Mouse (Mus musculus): ENCODE measurements around the gene Gm14443. TPM values are rescaled to one million over a fixed set of nuclear protein-coding genes. Genes with fewer than 3 reads are reported as not detected.
"Not testable (repeated sequence)": the region's sequence is repeated elsewhere in the genome, so short reads cannot be mapped to it uniquely, and the experiment has no call there.

Gene Gm14443
- polyA plus RNA-seq (2014; fragmentation: Nextera tagmentation; extraction: Ambion mirVana), result 0.66 and 0.81 TPM in 2 replicates

DNA sequence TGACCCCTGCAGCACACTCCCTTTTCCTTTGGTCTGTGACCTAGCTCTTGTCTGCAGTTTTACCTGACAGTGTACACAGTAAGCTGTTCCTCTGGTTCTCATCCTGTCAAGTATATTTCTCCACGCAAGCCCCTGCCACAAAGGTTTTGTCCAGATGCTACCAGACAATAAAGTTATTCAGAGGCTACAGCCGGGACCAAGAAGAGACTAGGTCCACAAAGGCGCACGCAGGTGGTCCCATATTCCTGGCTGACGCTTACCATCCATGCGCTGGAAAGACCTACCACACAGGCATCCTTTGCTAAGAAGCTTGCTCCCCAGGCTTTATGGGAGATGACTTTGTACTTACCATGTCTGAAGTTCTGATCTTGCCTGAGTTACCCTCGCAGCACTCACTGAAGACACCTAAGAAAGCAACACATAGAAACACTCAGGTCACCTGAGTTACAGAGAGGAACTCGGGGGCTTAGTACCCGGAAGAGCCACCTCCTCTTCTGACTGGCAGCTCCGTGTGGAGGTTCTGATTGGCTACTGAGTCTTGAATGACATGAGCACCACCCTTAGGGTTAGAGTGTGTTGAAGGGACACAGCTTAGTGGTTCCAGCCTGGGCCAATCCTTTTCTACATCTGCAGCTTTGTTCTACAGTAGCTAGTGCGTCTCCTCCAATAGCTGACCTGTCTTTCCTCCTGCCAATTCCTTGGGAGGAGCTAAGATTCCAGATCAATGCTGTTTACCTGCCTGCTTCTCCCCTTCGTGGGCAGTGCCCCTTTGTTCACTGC, at the start of gene Gm14443:
TSS of gene Gm14443 (minus strand) at position 471 of the 780 bp plus-strand sequence.
- DNase-seq (ENCODE audit: low spot score, missing footprints); H3K4me3 ChIP-seq (ENCODE audit: low read depth, low read length); H3K4me1 ChIP-seq (ENCODE audit: control insufficient read depth, insufficient read depth, low read length); H3K27me3 ChIP-seq (ENCODE audit: control insufficient read depth, insufficient read depth, low read length); H3K27ac ChIP-seq (ENCODE audit: low read depth, low read length); H3K9me3 ChIP-seq (ENCODE audit: control insufficient read depth, low read length); H3K4me2 ChIP-seq; H3K36me3 ChIP-seq (ENCODE audit: control insufficient read depth, insufficient read depth, low read length); H3K9ac ChIP-seq (ENCODE audit: low read length); ATAC-seq (ENCODE audit: low FRiP score): not testable (repeated sequence)
- WGBS, result 78% methylated on average over 12 of the region's 12 CpGs

DNA sequence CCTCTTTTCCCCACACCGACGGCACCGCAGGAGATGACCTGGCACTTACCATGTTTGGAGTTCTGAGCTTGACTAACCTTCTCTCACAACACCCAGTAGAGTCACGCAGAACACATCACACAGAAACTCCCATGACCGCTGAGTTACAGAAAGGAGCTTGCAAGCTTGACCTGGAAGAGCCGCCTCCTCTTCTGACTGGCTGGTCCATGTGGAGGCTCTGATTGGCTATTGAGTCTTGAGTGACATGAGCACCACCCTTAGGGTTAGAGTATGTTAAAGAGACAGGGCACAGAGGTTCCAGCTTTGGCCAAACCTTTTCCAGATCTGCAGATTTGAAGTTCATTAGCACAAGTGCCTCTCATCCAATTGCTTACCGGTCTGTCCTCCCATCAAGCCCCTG, 31.1 kb upstream of the Gm14443 start, which contains the start of gene Gm14391:
TSS of gene Gm14391 (minus strand) at position 186 of the 400 bp plus-strand sequence.
- not testable (repeated sequence) for H3K4me2 ChIP-seq; ATAC-seq (ENCODE audit: low FRiP score)

DNA sequence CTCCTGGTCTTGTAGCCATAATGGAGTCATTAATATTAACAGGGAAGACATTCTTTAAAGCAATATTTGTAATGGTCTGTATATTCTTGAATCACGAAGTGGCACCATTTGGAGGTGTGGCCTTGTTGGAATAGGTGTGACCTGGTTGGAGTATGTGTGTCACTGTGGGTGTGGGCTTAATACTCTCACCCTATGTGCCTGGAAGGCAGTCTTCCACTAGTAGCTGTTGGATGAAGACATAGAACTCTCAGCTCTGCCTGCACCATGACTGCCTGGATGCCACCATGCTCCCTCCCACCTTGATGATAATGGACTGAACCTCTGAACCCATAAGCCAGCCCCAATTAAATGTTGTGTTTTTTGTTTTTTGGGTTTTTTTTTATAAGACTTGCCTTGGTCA, 3.3 kb upstream of the Gm14443 start:
- not testable (repeated sequence) for H3K27ac ChIP-seq (ENCODE audit: low read depth, low read length); H3K9ac ChIP-seq (ENCODE audit: low read length); H3K9me3 ChIP-seq (ENCODE audit: control insufficient read depth, low read length); DNase-seq (ENCODE audit: low spot score, missing footprints); H3K4me1 ChIP-seq (ENCODE audit: control insufficient read depth, insufficient read depth, low read length); H3K27me3 ChIP-seq (ENCODE audit: control insufficient read depth, insufficient read depth, low read length); ATAC-seq (ENCODE audit: low FRiP score); H3K4me2 ChIP-seq; H3K4me3 ChIP-seq (ENCODE audit: low read depth, low read length); H3K36me3 ChIP-seq (ENCODE audit: control insufficient read depth, insufficient read depth, low read length)
- WGBS, result 50% methylated on average over 1 of the region's 1 CpGs

More for the DNA sequence above, 31.1 kb upstream of the Gm14443 start, which contains the start of gene Gm14391:
- H3K9me3 ChIP-seq (ENCODE audit: control insufficient read depth, low read length); H3K9ac ChIP-seq (ENCODE audit: low read length); H3K27ac ChIP-seq (ENCODE audit: low read depth, low read length); H3K4me3 ChIP-seq (ENCODE audit: low read depth, low read length); H3K4me1 ChIP-seq (ENCODE audit: control insufficient read depth, insufficient read depth, low read length); DNase-seq (ENCODE audit: low spot score, missing footprints); H3K36me3 ChIP-seq (ENCODE audit: control insufficient read depth, insufficient read depth, low read length); H3K27me3 ChIP-seq (ENCODE audit: control insufficient read depth, insufficient read depth, low read length): not testable (repeated sequence)
- no CpG with 5 or more reads among the region's 7 CpGs for WGBS

DNA sequence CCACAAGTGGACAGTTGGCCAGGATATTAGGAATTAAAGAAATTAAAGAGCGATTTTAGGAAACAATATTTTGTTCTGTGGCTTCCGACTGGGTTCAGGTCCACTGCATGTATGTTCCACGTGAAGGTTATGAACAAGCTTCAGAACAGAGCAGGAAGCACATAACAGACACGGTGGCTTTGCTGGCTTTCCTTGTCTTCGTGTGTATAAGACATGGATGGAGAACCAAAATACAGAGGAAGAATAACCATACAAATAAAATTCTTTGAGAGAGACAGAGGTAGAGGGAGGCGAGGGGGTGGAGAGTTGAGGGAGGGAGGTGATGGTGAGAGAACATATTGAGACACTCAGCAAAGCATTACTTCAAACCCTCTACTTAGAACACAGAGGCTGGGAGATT, 641 bp upstream of the Gm14443 start:
- Histone ChIP-seq H3K27me3 (ENCODE audit: control insufficient read depth, insufficient read depth, low read length) (no peaks in the 10 kb centered on the region), H3K27ac (ENCODE audit: low read depth, low read length) (no peak overlapping the region), H3K9me3 (ENCODE audit: control insufficient read depth, low read length) (no peaks in the 10 kb centered on the region), H3K4me2 (no peak overlapping the region), H3K4me1 (ENCODE audit: control insufficient read depth, insufficient read depth, low read length) (no peaks in the 10 kb centered on the region), H3K4me3 (ENCODE audit: low read depth, low read length) (no peak overlapping the region), H3K36me3 (ENCODE audit: control insufficient read depth, insufficient read depth, low read length) (no peaks in the 10 kb centered on the region), H3K9ac (ENCODE audit: low read length) (no peak overlapping the region)
- WGBS, result 81% methylated on average over 6 of the region's 6 CpGs
- no peak for ATAC-seq (ENCODE audit: low FRiP score)
- DNase-seq (ENCODE audit: low spot score, missing footprints), result no peak

DNA sequence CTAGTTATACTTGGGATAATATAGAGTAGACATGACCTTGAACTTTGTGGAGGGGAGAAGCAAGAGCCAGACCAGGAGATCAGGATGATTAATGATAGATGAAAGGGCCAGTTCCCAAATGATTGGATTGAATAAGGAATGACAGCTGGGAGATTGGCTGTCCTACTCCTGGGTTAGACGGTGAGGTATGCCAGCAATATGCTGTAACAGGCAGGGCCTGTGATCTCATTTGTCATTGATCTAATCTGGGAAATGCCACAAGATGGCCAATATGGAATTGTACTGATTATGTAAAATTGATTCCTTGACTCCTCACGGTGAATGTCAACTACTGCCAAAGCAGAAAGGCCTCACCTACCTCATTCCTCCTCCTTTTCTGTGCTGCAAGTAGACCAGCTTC, 1.6 kb downstream of the Gm14443 start:
- not testable (repeated sequence) for H3K9me3 ChIP-seq (ENCODE audit: control insufficient read depth, low read length); H3K4me2 ChIP-seq; H3K27me3 ChIP-seq (ENCODE audit: control insufficient read depth, insufficient read depth, low read length); ATAC-seq (ENCODE audit: low FRiP score); H3K4me1 ChIP-seq (ENCODE audit: control insufficient read depth, insufficient read depth, low read length); H3K36me3 ChIP-seq (ENCODE audit: control insufficient read depth, insufficient read depth, low read length); H3K27ac ChIP-seq (ENCODE audit: low read depth, low read length); H3K9ac ChIP-seq (ENCODE audit: low read length); H3K4me3 ChIP-seq (ENCODE audit: low read depth, low read length); DNase-seq (ENCODE audit: low spot score, missing footprints)
- WGBS, result 91% methylated on average over 2 of the region's 2 CpGs

DNA sequence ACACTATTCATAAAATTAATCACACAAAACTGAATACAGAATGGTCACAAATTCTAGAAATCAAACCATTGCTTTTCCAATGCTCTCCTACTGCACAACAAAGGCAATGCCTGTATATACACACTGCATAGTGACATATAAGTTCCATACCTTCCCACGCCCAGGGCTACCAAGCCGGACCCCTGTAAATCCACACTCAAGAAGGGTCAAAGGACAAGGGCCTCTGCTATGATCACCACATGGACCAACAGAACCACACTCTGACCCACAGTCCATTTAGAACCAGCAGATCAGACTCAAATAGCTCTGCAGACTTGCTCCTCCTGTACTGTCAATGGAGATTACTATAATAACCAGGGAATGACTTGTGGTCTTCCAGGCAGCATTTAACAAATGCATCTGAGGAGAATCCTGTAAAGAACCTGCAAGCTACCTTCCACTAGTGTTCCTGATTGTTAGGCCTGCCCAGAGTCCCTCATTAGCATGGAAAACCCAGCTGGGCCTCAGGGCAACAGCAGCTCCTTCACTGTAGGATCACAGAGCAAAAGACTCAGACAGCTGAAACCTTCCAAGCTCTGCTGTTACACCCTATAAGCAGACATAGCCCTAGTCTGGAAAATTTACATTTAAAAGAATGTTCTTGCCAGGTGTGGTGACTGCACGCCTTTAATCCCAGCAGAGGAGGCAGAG, 2.6 kb downstream of the Gm14443 start:
- ATAC-seq (ENCODE audit: low FRiP score); H3K4me2 ChIP-seq; DNase-seq (ENCODE audit: low spot score, missing footprints); H3K4me1 ChIP-seq (ENCODE audit: control insufficient read depth, insufficient read depth, low read length); H3K9ac ChIP-seq (ENCODE audit: low read length); H3K9me3 ChIP-seq (ENCODE audit: control insufficient read depth, low read length); H3K27ac ChIP-seq (ENCODE audit: low read depth, low read length); H3K36me3 ChIP-seq (ENCODE audit: control insufficient read depth, insufficient read depth, low read length); H3K4me3 ChIP-seq (ENCODE audit: low read depth, low read length); H3K27me3 ChIP-seq (ENCODE audit: control insufficient read depth, insufficient read depth, low read length): not testable (repeated sequence)
- 78% methylated on average over 3 of the region's 3 CpGs for WGBS

DNA sequence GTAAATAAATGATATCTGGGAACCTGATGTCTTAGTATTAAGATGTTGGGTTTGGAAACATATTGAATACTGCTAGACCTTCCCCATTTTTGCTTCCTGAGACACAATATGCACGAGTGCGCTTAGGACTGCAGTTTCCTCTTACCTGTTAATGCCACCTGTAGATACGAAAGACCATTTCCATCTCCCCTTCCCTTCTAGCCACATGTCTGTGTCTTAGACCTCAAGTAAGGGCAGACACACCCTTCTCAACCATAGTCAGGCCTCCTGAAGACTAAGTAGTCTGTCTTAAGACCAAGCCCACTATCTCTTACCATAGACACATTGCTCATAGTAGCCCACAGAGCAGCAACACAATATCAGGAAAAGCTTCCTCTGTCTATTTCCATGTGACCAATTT, 3.5 kb downstream of the Gm14443 start:
- 87% methylated on average over 3 of the region's 3 CpGs for WGBS
- no peak overlapping the region for H3K4me2 ChIP-seq
- DNase-seq (ENCODE audit: low spot score, missing footprints) (no peak), ATAC-seq (ENCODE audit: low FRiP score) (no peak)
- H3K27ac ChIP-seq (ENCODE audit: low read depth, low read length), result no peak overlapping the region
- H3K27me3 ChIP-seq (ENCODE audit: control insufficient read depth, insufficient read depth, low read length), result no peaks in the 10 kb centered on the region
- H3K4me3 ChIP-seq (ENCODE audit: low read depth, low read length), result no peak overlapping the region
- H3K9me3 ChIP-seq (ENCODE audit: control insufficient read depth, low read length), result no peaks in the 10 kb centered on the region
- no peak overlapping the region for H3K9ac ChIP-seq (ENCODE audit: low read length)
- no peaks in the 10 kb centered on the region for H3K36me3 ChIP-seq (ENCODE audit: control insufficient read depth, insufficient read depth, low read length)
- no peaks in the 10 kb centered on the region for H3K4me1 ChIP-seq (ENCODE audit: control insufficient read depth, insufficient read depth, low read length)

DNA sequence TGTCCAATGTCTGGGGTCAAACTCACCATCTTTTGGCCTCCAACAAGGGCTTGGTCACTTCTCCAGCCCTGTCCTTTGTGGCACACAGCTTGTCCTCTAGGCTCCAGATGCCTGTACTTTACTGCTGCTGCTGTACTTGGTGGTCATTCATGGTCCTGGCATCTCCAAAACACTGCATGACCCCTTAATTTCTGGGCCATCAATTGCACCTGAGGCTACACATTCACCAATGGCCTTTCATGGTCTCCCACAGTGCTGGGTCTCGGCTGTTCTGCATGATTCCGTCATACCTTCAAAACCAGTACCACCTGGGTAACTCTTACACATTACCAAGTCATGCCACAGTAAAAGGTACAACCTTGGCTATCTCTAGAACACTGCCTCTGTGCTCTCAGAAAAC, 8.8 kb downstream of the Gm14443 start:
- H3K27me3 ChIP-seq (ENCODE audit: control insufficient read depth, insufficient read depth, low read length); ATAC-seq (ENCODE audit: low FRiP score); H3K4me3 ChIP-seq (ENCODE audit: low read depth, low read length); H3K36me3 ChIP-seq (ENCODE audit: control insufficient read depth, insufficient read depth, low read length); H3K4me2 ChIP-seq; DNase-seq (ENCODE audit: low spot score, missing footprints); H3K4me1 ChIP-seq (ENCODE audit: control insufficient read depth, insufficient read depth, low read length); H3K9ac ChIP-seq (ENCODE audit: low read length); H3K27ac ChIP-seq (ENCODE audit: low read depth, low read length); H3K9me3 ChIP-seq (ENCODE audit: control insufficient read depth, low read length): not testable (repeated sequence)
- WGBS, result 88% methylated on average over 2 of the region's 2 CpGs

DNA sequence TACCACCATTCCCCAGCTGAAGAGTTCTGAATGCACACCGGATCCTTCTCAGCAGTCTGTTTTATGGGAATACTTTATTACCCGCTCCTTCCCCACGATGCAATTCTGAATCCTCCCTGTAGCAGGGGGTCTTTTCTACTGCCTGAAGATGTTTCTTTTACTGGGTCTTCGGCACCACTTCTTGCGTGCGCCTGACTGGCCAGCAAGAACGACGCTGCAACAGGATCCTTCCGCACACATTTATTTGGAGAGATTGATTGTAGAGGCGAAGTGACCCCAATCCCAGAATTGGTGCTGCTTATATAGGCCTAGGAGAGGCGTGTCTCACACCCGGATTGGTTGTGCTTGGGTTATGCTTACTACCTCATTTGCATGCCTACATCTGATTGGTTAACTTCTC, 10.6 kb downstream of the Gm14443 start:
- H3K9ac ChIP-seq (ENCODE audit: low read length); H3K36me3 ChIP-seq (ENCODE audit: control insufficient read depth, insufficient read depth, low read length); H3K4me3 ChIP-seq (ENCODE audit: low read depth, low read length); H3K4me2 ChIP-seq; ATAC-seq (ENCODE audit: low FRiP score); H3K9me3 ChIP-seq (ENCODE audit: control insufficient read depth, low read length); H3K4me1 ChIP-seq (ENCODE audit: control insufficient read depth, insufficient read depth, low read length); H3K27ac ChIP-seq (ENCODE audit: low read depth, low read length); H3K27me3 ChIP-seq (ENCODE audit: control insufficient read depth, insufficient read depth, low read length); DNase-seq (ENCODE audit: low spot score, missing footprints): not testable (repeated sequence)
- WGBS, result 93% methylated on average over 12 of the region's 12 CpGs

Measured in midbrain, embryonic 11.5 days (tissue).